Mouse (Mus musculus) lung, postnatal 0 days (tissue): ENCODE measurements around the gene Klf1.

Experiments
- CTCF ChIP-seq: IDR thresholded peaks from 2 replicates; pipeline ENCODE4 v1.5.1; 2016; ENCODE audit warnings: antibody characterized with exemption, mild to moderate bottlenecking
- EP300 ChIP-seq: IDR thresholded peaks from 2 replicates; pipeline ENCODE4 v1.6.1; 2016; ENCODE audit warnings: antibody characterized with exemption, mild to moderate bottlenecking, control low read depth

DNA sequence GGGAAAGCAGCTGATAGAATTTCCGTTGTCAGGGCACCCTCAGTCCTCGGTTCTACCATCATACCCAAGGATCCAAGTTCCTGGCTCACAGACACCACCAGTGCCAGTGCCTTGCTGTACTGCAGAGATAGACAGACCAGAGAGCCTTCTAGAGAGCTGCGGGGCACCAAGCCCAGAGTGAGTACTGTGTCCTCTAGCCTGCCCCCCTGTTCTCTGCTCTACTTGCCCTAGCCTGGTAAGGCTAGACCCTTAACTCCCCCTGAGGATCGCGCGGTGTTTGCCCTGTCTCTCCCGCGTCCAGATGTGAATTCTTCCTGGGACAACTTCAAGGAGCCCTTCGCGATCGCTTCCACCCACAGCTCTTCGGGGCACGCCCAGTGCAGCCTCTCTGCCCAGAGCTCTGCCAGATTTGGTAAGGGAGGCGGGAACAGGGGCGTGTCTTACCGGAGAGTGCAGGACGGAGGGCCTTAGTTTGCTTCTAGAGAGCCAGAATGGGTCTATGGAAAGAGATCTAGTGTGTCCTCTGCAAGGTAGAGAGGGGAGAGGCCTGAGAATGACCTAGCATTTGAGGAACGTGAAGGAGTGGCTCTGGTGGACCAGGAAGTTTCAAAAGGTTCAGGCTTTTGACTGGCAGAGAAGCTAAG is 51.0 kb downstream of the Klf1 start:
- TF ChIP-seq EP300: no peak
- no peak for TF ChIP-seq CTCF
